Mouse (Mus musculus): Measurements from ENCODE around the gene Myh3.

Myh3 gene

GRCm38 (mm10) chr11:67144559-67145265 is 66.6 kb downstream of the Myh3 start:
- no peak for DNase-seq (ENCODE audit: low spot score)

- no peak for DNase-seq (ENCODE audit: low spot score)
Observed at GRCm38 (mm10) chr11:67145482-67146408, 67.6 kb downstream of the Myh3 start.

DNA sequence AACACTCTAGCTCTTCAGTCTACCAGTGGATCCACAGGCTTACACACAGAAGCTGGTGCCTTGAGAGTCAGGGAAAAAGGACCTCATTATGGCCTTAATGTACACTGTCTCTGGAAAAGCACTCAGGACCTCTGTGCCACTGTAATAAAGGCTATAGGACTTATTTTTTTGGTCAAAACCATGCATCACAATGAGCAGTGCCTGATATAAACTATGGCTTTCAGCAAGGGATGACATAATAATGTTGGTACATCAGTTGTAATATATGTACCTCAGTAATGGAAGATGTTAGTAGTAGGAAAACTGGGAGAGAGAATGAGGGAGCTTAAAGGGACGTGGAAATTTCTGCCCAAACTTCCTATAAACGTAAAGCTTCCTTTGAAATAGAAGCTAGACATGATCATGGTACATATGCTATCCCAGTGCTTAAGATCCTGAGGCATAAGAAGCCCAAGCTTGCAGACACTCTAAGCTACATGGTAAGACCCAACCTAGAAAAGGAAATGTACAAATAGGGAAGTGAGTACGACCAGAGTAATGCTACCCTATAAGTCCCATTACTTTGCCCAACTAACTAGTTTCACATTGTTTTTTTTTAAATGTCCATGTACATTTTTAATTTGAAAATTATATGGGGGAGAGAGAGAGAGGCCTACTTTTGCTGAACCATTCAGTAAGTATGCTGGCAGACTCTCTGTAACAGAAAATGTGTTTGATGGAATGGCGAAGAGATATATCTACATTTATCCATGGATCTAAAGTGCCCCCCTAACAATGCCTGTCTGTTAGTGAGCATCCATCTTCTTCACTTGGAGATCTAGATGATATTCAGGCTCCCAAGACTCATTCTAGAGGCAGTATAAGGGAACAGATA is 68.5 kb downstream of the Myh3 start:
- no peak for DNase-seq (ENCODE audit: low spot score)

GRCm38 (mm10) chr11:67147283-67147921 is 69.3 kb downstream of the Myh3 start:
- no peak for DNase-seq (ENCODE audit: low spot score)

GRCm38 (mm10) chr11:67148286-67149012 is 70.3 kb downstream of the Myh3 start:
- DNase-seq (ENCODE audit: low spot score): no peak

DNA sequence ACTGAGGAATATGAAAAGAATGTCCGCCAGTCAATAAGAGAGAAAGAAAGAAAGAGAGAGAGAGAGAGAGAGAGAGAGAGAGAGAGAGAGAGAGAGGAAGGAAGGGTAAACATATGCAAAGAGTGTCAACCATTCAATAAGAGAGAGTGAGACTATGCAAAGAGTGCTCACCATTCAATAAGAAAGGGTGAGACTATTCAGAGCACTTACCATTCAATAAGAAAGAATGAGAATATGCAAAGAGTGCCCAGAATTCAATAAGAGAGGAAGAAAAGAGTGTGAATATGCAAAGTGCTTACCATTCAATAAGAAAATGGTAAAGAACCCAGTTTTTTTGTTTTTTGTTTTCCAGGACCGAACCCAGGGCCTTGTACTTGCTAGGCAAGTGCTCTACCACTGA is 72.1 kb downstream of the Myh3 start:
- no peak for DNase-seq (ENCODE audit: low spot score)

DNA sequence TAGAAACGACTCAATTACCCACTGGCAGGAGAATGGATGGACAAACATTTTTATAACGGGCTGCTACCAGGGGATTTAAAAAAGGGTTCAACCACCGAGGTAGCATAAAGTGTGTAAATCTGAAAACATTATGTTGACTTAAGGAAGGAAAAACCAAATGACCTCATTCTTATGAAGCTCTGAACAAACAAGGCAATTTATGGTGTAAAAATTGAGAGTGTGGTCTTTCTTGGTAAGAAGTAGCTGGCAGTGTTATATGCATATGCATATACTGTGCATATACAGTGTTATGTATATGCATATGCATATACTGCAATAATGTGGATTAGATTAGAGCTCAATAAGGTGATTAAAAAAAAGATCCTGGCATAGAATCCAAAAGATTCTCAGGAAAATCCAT is 73.1 kb downstream of the Myh3 start:
- no peak for DNase-seq (ENCODE audit: low spot score)

Measured in left cerebral cortex, adult 11 months (tissue).